Mouse (Mus musculus) urinary bladder, postnatal 10 days (tissue): ENCODE data around the gene Olfr1049.
"Not testable (repeated sequence)": the region's sequence is repeated elsewhere in the genome, so short reads cannot be mapped to it uniquely, and the experiment has no call there.

Source experiments
- DNase-seq: peaks from one replicate; pipeline ENCODE4 v3.0.0; 2022; ENCODE audit warnings: low spot score

The Olfr1049 gene

DNA sequence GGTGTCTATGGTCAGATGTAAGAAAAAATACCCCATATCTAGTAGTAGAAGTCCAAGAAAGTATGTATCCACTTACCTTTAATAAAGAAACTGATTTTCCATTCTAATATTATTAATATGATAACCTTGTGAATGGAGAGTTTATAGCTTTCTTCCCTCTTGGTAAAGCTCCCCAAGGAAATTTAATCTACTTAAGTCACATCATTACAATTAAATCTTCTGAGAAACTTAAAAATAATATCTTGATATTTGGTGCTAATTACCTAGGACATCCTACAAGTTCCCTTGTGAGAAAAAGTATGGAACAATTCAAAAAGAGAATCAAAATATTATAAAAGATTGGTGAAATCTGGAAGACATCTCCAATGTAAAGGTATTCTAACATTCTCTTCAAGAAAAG, at the start of gene Olfr1049:
TSS of gene Olfr1049 (minus strand) at position 101 of the 400 bp plus-strand sequence.
- DNase-seq = not testable (repeated sequence)

DNA sequence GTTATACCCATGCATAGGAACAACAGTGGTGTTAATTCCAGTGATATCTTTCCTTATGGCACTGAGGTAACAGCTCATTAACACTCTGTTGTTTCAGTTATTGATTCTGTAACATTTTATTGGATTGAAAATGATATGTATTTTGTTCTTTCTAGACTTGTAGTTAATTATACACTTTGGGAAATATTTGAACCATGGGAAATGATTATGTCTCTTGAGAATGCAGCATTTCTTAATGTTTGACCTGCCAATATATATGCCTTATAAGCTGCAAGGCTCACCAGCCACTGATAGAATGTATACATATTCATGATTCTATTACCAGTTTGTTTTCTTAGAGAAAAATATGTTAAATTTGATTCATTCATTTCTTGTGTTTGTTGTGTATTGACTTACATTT, 34.0 kb upstream of the Olfr1049 start, which contains the start of gene Olfr1052:
TSS of gene Olfr1052 (plus strand) at position 301 of the 400 bp plus-strand sequence.
- DNase-seq = no peak

DNA sequence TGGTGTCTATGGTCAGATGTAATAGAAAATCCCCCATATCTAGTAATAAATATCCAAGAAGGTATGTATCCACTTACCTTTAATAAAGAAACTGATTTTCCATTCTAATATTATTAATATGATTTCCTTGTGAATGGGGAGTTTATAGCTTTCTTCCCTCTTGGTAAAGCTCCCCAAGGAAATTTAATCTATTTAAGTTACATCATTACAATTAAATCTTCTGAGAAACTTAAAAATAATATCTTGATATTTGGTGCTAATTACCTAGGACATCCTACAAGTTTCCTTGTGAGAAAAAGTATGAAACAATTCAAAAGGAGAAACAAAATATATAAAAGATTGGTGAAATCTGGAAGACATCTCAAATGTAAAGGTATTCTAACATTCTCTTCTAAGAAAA, 20.9 kb upstream of the Olfr1049 start, which contains the start of gene Olfr1051:
TSS of gene Olfr1051 (minus strand) at position 101 of the 400 bp plus-strand sequence.
- DNase-seq = not testable (repeated sequence)

DNA sequence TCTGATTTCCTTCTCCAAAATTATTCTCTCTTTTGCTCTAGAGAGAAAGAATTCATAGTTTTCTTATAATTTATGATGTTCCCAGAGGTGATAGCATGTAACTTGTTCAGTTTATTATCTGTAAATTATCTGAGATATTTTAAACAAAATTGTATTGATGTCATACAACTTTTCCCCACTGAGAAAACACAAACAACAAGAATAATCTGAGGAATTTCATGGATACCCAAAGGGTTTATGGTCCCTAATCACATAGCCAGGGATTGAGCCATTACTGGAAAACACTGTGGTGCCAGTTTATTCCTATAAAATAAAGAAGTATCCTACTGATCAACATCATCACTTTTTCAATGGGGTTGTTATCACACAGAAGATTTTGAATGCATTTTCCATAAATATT, 17.9 kb downstream of the Olfr1049 start, which contains the start of gene Olfr1048:
TSS of gene Olfr1048 (minus strand) at position 101 of the 400 bp plus-strand sequence.
- DNase-seq = no peak

DNA sequence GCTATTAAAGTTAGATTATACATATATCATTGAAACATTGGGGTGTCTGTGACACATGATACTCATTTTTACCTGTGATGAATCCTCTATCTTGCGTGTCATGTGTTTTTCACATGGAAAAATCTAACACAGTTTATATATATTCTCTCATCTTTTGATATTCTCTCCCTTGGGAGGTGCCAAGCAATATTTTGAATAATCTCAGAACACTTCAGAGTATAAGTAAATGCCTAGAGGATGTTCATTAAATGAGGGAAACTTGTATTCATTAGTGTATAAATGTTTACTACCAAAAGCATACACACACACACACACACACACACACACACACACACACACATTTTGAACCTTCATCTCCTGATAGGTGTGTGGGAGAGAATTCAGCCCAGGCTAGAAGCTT, 26.8 kb downstream of the Olfr1049 start, which contains the start of gene Olfr1047:
TSS of gene Olfr1047 (minus strand) at position 101 of the 400 bp plus-strand sequence.
- DNase-seq = no peak

DNA sequence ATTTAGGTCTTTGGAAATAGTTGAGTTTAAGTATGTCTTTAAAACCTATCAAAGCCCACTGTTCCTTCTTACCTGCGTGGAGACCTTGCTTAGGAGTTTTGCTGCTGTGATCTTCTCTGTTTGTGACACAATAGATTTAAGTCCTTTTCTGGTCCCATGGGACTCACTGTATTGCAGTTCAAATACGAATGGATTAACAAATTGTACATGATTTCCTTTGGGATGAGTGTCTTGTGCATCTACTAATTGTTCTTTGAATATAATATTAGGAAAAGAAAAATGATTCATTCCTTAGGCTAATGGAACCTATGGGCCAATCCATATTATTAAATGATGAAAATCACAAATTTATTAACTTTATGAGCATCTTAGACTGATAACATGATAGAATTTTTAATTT, 38.9 kb downstream of the Olfr1049 start, which contains the start of gene Olfr1046:
TSS of gene Olfr1046 (minus strand) at position 101 of the 400 bp plus-strand sequence.
- no peak for DNase-seq
